Mouse (Mus musculus): Measurements from ENCODE around the gene Srcin1.

Gene Srcin1

GRCm38 (mm10) chr11:97461307-97461820, 114.6 kb downstream of the Srcin1 start:
- DNase-seq = no peak

Data from right cerebral cortex, postnatal 4 days (tissue).